Mouse (Mus musculus): Measurements from ENCODE around the gene Fmnl3.

The Fmnl3 gene

DNA sequence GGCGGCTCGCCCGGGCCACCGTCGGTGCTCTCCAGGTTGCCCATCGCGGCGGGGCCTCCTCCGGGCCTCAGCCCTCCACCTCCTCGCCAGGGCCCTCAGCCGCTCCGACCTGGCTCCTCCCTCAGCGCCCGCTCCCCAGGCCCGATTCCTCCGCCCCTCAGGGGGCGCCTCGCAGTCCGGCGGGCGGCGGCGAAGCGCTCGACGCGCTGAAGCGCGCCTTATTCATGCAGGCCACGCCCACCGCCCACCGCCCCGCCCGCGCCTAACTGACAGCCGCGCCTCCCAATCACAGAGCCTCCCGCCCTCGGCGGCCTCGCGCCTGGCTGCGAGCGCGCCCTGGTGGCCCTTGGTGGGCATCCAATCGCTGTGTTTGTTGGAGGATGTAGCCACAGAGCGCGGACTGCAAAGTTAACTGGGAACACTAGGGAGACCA lies at the start of gene Fmnl3:
Gene Fmnl3 (minus strand): TSS at position 224 of the 433 bp plus-strand sequence.
- peak; percentile 92 for DNase-seq

DNA sequence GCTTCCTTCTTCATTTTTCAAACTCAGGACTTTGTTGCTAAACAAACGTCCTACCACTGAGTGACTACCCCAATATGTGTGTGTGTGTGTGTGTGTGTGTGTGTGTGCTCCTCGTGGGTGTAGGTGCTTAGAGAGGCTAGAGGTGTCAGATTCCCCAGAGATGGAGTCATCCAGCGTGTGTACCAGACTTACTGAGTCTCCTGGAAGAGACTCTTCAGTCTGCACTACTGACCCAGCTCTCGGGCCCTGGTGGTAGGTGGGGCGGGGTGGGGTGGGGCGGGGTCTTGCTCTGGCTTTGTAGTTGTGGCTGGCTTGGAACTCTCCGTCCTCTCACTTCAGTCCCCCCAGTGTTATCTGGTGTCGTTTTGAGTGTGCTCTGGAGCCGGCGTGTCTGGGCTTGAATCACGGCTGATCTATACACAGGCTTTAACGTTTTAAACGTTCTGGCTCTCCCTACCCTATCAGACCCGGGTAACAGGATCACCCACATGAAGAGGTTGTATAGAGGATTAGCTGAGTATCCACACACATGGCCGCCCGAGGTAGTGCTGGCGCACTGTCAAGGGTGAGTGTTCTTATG lies 47.5 kb upstream of the Fmnl3 start:
- DNase-seq = no peak

GRCm38 (mm10) chr15:99416957-99417356 lies 46.7 kb upstream of the Fmnl3 start:
- no peak for DNase-seq

GRCm38 (mm10) chr15:99416348-99416882 lies 46.1 kb upstream of the Fmnl3 start:
- DNase-seq = peak; percentile 50

DNA sequence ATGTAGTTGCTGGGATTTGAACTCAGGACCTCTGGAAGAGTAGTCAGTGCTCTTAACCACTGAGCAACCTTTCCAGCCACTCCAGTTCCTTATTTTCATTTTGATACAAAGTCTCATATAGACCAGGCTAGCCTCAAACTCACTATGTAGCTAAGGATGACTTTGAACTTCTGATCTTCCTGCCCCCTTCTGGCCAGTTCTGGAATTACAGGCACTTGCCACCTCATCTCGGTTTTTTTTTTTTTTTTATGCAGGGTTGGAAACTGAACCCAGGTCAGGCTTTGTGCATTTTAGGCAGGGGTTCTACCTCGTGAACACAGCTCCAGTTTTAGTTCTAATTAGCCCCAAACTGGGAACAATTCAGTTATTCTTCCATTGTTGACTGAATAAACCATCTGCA lies 45.5 kb upstream of the Fmnl3 start:
- no peak for DNase-seq

DNA sequence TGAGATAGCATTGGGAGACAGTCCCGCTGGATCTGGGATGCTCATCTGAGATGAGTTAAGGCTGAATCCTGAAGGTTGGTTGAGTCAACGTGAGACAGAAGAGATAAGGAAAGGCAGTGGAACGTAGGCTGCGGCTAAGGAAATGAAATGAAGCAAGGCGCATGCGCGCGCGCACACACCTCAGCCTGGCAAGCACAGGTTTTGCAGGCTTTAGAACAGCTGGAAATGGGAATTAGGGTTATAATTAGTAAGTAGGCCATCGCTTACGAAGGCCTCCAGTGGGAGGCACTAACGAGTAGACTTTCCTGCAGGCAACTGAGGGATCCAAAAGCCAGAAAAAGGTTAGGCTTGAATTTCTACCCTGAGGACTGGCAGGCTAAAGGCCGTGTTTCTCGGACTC lies 41.5 kb upstream of the Fmnl3 start:
- no peak for DNase-seq

GRCm38 (mm10) chr15:99408845-99409244 lies 38.6 kb upstream of the Fmnl3 start:
- DNase-seq = no peak

DNA sequence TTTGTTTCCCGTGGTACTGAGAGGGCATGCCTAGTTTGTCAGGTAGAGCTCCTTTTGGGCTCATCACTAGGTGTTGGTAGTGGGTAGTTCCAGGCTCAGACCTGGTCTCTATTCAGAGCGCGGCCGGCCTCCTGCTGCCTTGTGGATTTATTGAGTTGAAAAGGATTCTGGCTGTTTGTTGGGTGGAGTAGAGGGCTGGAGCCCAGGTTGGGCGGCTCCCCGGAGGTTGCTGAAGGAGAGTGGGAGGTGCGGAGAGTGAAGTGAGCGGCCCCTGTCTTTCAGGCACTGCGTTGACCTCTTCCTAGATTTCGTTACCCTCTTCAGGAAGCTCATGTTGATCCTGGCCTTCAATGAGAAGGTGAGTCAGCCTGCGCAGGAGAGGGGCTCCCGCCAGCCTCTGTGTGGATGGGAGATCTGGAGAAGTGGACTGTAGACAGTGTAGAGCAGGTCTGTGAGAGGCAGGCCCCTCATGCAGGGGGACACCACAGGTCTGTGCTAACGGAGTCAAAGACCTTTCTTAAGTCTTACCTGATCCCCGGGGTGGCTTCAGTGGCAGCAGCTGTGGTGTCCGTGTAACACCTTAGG lies 36.8 kb upstream of the Fmnl3 start:
- no peak for DNase-seq

- DNase-seq = peak; percentile 76
Measured at GRCm38 (mm10) chr15:99405150-99405549, 34.9 kb upstream of the Fmnl3 start.

DNA sequence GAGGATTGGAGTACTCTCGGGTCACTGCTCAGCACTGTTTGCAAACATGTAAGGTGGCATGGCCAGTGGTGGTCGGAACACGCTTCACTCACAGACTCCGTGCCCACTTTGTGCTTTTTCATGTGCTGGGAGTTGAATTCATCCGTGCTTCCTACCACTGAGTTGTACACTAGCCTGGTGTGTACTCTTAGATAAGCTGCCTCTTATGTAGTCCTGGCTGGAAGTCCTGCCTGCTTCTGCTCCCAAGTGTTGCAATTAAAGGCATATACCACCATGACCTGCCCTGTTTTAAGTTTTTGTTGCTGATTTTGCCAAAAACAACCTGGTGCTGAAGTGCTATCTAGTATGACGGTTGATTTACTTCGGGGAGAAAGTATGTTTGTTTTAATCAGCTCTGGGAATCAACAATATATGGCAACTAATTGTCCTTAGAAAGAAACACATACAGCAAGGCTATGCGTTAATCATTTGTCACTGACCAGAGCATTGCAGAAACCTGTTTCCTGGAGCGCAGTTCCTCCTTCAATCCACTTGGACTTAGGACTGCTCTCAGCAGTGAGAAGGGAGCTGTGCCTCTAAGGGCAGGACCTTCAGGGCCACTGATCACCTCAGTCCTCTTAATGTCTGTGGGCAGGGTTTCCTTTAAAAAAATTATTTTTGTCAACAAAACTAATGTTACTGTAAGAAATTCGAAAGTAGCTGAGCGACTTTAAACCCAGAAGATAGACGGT lies 33.0 kb upstream of the Fmnl3 start:
- peak; percentile 65 for DNase-seq

DNA sequence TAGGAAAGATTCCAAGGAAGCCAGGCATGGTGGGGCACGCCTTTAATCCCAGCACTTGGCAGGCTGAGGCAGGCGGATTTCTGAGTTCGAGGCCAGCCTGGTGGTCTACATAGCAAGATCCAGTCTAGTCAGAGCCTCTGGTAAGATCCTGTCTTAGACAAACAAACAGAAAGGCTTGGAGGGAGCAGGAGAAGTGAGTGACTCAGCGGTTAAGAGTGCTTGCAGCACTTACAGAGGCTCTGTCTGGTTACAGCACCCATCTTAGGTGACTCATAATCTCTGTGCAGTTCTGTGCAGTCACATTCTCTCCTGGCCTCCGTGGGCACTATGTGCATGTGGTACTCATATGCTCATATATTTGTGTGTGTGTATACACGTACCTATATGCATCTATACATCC lies 30.3 kb upstream of the Fmnl3 start:
- no peak for DNase-seq

GRCm38 (mm10) chr15:99399503-99400245 lies 29.4 kb upstream of the Fmnl3 start:
- no peak for DNase-seq

GRCm38 (mm10) chr15:99397622-99398021 lies 27.3 kb upstream of the Fmnl3 start:
- no peak for DNase-seq

GRCm38 (mm10) chr15:99396875-99397274 lies 26.6 kb upstream of the Fmnl3 start:
- no peak for DNase-seq

GRCm38 (mm10) chr15:99396462-99396861 lies 26.2 kb upstream of the Fmnl3 start:
- DNase-seq = no peak

GRCm38 (mm10) chr15:99393386-99394252 lies 23.3 kb upstream of the Fmnl3 start:
- peak; percentile 96 for DNase-seq

- DNase-seq = peak; percentile 100
Measured at GRCm38 (mm10) chr15:99392486-99393385, 22.5 kb upstream of the Fmnl3 start, which contains the start of gene Tmbim6. Gene Tmbim6 (plus strand): TSS chr15:99392882.

DNA sequence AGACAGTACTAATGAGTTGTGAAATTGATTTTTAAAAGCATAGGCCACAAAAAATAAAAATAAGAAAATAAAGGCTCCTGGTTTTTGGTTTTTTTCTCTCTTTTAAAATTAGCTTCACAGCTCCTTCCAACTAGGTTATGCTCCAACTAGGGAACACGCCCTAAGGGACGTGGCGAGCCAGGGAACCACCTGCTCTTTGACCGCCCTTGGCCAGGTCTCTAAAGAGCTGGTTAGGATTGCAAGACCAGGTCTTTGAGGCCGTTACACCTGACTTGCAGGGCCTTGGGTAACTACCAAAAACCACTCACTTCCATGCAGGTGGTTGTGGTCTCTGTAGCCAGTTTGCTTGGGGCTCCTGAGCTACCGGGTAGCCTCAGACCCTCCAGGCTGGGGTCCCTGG lies 21.7 kb upstream of the Fmnl3 start:
- peak; percentile 89 for DNase-seq

- DNase-seq = no peak
Measured at GRCm38 (mm10) chr15:99390472-99391401, 20.5 kb upstream of the Fmnl3 start.

DNA sequence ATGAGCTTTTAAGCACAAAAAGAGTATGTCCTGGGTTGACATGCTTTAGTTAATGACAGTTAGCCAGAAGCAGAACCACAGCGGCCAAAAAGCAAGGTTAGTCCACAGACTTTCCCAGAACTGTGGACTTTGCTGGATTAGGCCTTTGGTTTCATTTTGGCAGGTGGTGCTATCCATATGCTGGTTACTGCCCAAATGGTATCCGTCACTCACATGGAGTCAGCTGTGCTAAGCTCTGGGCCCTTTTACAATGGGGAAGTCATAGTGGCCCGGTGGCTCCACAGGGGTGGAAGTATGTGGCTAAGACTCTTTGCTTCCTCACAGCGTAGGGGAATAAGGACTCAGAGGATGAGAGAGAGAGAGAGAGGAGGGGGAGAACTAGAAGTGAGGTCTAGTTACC lies 17.7 kb upstream of the Fmnl3 start:
- DNase-seq = peak; percentile 49
